Mouse (Mus musculus) bone marrow, adult 2 months (tissue): Measurements from ENCODE around the gene Cog3. TPM values are rescaled to one million over a fixed set of nuclear protein-coding genes. Genes with fewer than 3 reads are reported as not detected.

Experiments used
- H3K27ac ChIP-seq: fragments of 200-500 bp; 2 replicates; pipeline ENCODE4 v1.5.1; 2012; ENCODE audit warnings: low read depth, mild to moderate bottlenecking, control low read depth, inconsistent platforms, low read length; ENCODE audit not compliant: control insufficient read depth, poor library complexity, insufficient read depth
- H3K4me1 ChIP-seq: fragments of 200-500 bp; 2 replicates; pipeline ENCODE4 v1.6.1; 2011; ENCODE audit warnings: low read length; ENCODE audit not compliant: control insufficient read depth, insufficient read depth
- H3K4me3 ChIP-seq: fragments of 200-500 bp; replicated peaks from 2 replicates; pipeline ENCODE3; 2011; ENCODE audit warnings: mild to moderate bottlenecking, low read depth, low read length, control low read depth; ENCODE audit not compliant: control insufficient read depth
- CTCF ChIP-seq: fragments of 200-500 bp; IDR thresholded peaks from 2 replicates; pipeline ENCODE4 v1.5.1; 2011; ENCODE audit warnings: low read length, control low read depth; ENCODE audit not compliant: control insufficient read depth, insufficient read depth
- POLR2A ChIP-seq: fragments of 200-500 bp; IDR thresholded peaks from 2 replicates; pipeline ENCODE4 v1.6.1; 2011; ENCODE audit warnings: low read depth, mild to moderate bottlenecking, control low read depth, low read length, borderline replicate concordance; ENCODE audit not compliant: control insufficient read depth
- WGBS: fragments of 180-500 bp; shearing (Covaris S2); methylation state at CpG from one replicate; pipeline ENCODE4 v1.1.7; 2018; 5-methylcytosine and 5-hydroxymethylcytosine counted together
- polyA plus RNA-seq: library from polyadenylated mRNA; stranded (reverse); fragments of >200 nt; gene quantifications from 2 replicates; pipeline ENCODE4 v1.2.4, GENCODE M21; 2011; ENCODE audit warnings: low replicate concordance; ENCODE audit not compliant: missing spikeins, insufficient read depth, insufficient read length

Cog3 gene
- polyA plus RNA-seq = 9.5 and 12.2 TPM in 2 replicates

GRCm38 (mm10) chr14:75753991-75754817 is at the start of gene Cog3:
Gene Cog3 (minus strand): TSS chr14:75754517.
- WGBS = under 1% methylated on average over 78 of the region's 78 CpGs
- H3K27ac ChIP-seq = peak within 1 kb of the TSS; percentile 89
- TF ChIP-seq POLR2A (peak; percentile 66; the same call in 1 of the 2 replicates), CTCF (peak; percentile 25; the same call in 1 of the 2 replicates)

GRCm38 (mm10) chr14:75797769-75798386 is 43.6 kb upstream of the Cog3 start:
- no peak overlapping the region for H3K4me3 ChIP-seq
- H3K4me1 ChIP-seq = no peaks in the 10 kb centered on the region
- no peak overlapping the region for H3K27ac ChIP-seq
- TF ChIP-seq POLR2A (no peak), CTCF (no peak)
- WGBS = 69% methylated on average over 5 of the region's 5 CpGs

More at GRCm38 (mm10) chr14:75753991-75754817, at the start of gene Cog3:
- H3K4me1 ChIP-seq = peaks cover 5% of the 10 kb centered on the region
- H3K4me3 ChIP-seq = peak within 1 kb of the TSS; percentile 85

DNA sequence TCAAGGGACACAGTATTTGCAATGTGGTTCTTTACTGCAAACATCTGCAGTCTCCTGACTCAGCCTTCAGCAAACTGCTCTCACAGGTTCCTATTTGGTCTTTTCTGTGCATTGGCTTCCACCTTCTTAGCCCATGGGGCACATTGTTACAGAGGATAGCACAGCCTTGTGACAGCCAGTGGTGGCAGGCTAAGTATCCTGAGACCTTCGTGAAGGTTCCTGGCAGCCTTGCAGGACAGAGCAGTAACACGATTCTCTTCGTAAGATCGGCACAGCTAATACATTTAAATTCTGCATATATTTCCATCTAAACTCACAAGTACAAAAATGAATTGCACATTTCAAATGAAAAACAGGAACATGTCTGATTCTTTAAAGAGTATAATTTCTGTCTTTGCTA is 41.6 kb upstream of the Cog3 start:
- H3K27ac ChIP-seq = no peak overlapping the region
- H3K4me1 ChIP-seq = no peaks in the 10 kb centered on the region
- 85% methylated on average over 4 of the region's 4 CpGs for WGBS
- no peak overlapping the region for H3K4me3 ChIP-seq
- TF ChIP-seq POLR2A (no peak), CTCF (no peak)

DNA sequence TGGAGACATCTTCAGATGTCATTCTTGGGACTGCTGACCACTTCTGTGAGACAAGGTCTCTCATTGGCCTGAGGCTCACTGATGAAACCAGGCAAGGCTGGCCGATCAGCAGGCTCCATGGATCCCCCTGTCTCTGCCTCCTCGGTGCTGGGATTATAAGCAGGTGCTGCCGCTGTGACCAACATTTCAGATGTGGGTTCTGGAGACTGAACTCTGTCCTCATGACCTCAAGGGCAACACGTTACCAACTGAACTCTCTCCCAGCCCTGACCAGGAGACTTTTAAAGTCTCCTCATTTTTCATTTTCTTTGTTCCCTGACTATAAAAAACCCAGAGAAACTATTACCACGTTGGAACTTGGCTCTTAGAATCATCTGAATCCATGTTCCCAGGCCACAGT is 40.4 kb upstream of the Cog3 start:
- TF ChIP-seq CTCF (no peak), POLR2A (no peak)
- Histone ChIP-seq H3K4me3 (no peak overlapping the region), H3K4me1 (no peaks in the 10 kb centered on the region), H3K27ac (no peak overlapping the region)
- WGBS = 70% methylated on average over 5 of the region's 5 CpGs

- WGBS = 87% methylated on average over 6 of the region's 6 CpGs
- Histone ChIP-seq H3K27ac (no peak overlapping the region), H3K4me3 (no peak overlapping the region), H3K4me1 (no peaks in the 10 kb centered on the region)
- no peak for TF ChIP-seq CTCF
- no peak for TF ChIP-seq POLR2A
Observed at GRCm38 (mm10) chr14:75794324-75794723, 40.0 kb upstream of the Cog3 start.

DNA sequence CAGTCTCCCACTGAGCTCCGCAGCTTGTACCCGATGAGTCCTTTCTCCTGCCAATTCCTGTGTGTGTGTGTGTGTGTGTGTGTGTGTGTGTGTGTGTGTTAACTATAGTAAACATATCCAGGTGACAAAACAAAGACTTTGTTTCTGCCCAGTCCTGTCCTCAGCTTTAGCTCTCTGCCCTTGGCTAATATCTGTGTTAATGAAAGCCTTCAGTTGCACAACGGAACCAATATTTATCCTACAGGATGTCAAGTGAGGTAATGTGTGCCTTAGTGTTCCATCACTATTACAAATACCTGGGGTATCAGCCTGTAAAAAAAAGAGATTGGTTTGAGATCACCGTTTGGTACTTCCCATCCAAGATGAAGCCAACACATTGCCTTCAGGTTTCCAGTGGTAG is 38.8 kb upstream of the Cog3 start:
- no peak for TF ChIP-seq POLR2A
- TF ChIP-seq CTCF = no peak
- WGBS = 86% methylated on average over 4 of the region's 4 CpGs
- Histone ChIP-seq H3K4me1 (no peaks in the 10 kb centered on the region), H3K4me3 (no peak overlapping the region), H3K27ac (no peak overlapping the region)

DNA sequence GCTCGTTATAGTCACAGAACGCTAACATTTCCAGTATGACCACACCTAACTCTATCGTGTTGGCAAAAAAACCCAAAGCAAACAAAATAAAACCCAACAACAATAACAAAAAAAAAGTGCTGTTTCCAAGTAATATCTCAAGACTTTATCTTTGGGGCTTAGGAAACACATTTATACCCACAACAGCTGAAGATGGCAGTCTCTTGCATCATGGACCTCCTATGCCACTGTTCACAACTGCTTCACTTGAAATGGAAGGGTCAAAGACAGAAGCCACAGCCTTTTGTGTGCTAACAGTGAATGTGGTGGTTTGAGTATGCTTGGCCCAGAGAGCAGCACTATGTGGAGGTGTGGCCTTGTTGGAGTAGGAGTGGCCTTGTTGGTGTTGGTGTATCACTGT is 37.1 kb upstream of the Cog3 start:
- no peak overlapping the region for H3K27ac ChIP-seq
- 82% methylated on average over 3 of the region's 3 CpGs for WGBS
- H3K4me3 ChIP-seq = no peak overlapping the region
- H3K4me1 ChIP-seq = no peaks in the 10 kb centered on the region
- TF ChIP-seq POLR2A = no peak
- TF ChIP-seq CTCF = no peak

GRCm38 (mm10) chr14:75790411-75790996 is 36.2 kb upstream of the Cog3 start:
- H3K27ac ChIP-seq = no peak overlapping the region
- no peaks in the 10 kb centered on the region for H3K4me1 ChIP-seq
- H3K4me3 ChIP-seq = no peak overlapping the region
- no peak for TF ChIP-seq CTCF
- TF ChIP-seq POLR2A = no peak
- WGBS = 44% methylated on average over 3 of the region's 3 CpGs
